Mouse (Mus musculus) heart, adult 2 months (tissue): ENCODE measurements around the gene Prr15.

Experiments used
- CTCF ChIP-seq: fragments of 200-600 bp; IDR thresholded peaks from 2 replicates; pipeline ENCODE4 v1.8.1; 2022; ENCODE audit warnings: antibody characterized with exemption, mild to moderate bottlenecking, moderate library complexity
- EP300 ChIP-seq: fragments of 200-500 bp; IDR thresholded peaks from 2 replicates; pipeline ENCODE4 v1.6.1; 2011; ENCODE audit warnings: low read depth, low read length, control low read depth; ENCODE audit not compliant: insufficient read depth

DNA sequence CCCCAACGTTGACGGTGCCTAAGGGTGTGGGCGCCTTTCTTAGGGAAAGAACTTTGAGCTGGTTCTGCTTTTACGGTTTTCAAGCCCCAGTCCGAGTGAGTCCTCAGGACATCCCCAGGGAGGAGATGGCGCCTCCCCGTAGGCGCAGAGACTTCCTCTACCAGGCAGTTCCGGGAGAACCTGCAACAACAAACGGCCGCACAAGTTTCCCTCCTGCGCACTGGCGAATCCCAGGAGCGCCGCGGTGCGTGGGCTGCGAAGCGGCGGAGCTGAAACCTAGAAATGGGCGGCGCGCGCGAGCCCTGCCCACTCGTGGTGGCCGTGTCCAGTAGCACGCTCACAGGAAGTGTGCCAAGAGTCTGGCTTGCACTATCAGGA, 2.0 kb downstream of the Prr15 start:
- TF ChIP-seq CTCF (peak; percentile 27), EP300 (no peak)
